Mouse (Mus musculus) lung, adult 2 months (tissue): Measurements from ENCODE around the gene Entpd2.

Experiments
- CTCF ChIP-seq: fragments of 200-500 bp; IDR thresholded peaks from 2 replicates; pipeline ENCODE4 v1.5.1; 2011; ENCODE audit warnings: mild to moderate bottlenecking, low read length, control low read depth; ENCODE audit not compliant: insufficient read depth
- POLR2A ChIP-seq: fragments of 200-500 bp; IDR thresholded peaks from 2 replicates; pipeline ENCODE4 v1.6.1; 2011; ENCODE audit warnings: low read depth, mild to moderate bottlenecking, control low read depth, low read length, borderline replicate concordance; ENCODE audit errors: extremely low read depth

DNA sequence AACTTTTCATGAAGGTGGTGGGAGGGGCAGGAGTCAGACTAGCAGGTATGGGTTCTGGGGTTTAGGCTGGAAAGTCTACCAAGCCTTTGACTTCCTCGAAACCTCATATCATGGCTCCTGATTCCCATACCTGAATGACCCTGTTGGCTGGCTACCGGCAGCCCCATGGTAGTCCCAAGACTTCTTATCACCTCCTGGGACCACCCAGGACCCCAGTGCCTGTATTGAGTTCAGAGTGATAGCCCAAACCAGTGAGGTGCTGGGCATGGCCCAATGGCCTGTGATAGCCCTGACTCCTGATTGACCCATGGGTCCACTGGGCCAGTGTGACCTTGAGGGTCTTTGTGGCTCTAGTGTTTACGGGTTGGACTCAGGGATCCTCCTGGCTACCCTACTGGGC lies 45.0 kb upstream of the Entpd2 start:
- TF ChIP-seq POLR2A (no peak), CTCF (no peak)
